Mouse (Mus musculus): ENCODE data around the gene Klk1b11. TPM values are rescaled to one million over a fixed set of nuclear protein-coding genes. Genes with fewer than 3 reads are reported as not detected.

The Klk1b11 gene
- polyA plus RNA-seq (2014; fragmentation: Illumina TruSeq; extraction: RNeasy Lipid Tissue Mini Kit (QIAGEN cat#74804); ENCODE audit: low read depth, low replicate concordance) = not detected

DNA sequence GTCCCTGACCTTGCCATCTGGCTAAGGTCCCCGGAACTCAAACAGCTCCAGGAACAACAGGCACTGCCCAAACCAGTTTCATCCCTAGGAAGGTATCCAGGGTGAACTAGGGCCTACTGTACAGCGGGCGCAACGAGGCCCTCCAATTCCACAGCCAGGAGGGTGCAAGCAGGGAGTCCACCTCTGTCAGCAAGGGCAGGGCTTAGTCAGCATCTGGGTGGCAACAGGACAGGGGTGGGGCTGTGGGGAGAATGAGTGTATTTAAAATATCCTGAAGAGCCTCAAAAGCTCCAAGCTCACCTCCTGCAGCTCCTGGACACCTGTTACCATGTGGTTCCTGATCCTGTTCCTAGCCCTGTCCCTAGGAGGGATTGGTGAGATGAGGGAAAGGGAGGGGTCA, at the start of gene Klk1b11:
TSS of gene Klk1b11 (plus strand) at position 301 of the 400 bp plus-strand sequence.

DNA sequence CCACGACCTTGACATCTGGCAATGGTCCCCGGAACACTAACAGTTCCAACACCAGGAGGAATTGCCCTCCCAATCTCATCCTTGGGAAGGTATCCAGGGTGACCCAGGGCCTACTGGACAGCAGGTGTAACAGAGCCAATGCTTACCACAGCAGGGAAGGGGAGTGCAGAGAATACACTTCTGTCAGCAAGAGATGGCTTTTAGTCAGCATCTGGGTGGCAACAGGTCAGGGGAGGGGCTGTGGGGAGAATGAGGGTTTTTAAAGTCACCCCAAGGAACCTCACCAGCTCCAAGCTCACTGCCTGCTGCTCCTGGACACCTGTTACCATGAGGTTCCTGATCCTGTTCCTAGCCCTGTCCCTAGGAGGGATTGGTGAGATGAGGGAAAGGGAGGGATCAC, 45.3 kb upstream of the Klk1b11 start, which contains the start of gene Klk1b8:
TSS of gene Klk1b8 (plus strand) at position 301 of the 400 bp plus-strand sequence.

DNA sequence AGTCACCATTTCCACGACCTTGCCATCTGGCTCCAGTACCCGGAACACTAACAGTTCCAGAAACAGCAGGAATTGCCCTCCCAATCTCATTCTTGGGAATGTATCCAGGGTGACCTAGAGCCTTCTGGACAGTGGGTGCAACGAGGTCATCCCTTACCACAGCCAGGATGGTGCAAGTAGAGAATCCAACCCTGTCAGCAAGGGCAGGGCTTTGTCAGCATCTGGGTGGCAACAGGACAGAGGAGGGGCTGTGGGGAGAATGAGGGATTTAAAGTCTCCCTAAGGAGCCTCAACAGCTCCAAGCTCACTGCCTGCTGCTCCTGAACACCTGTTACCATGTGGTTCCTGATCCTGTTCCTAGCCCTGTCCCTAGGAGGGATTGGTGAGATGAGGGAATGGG, 29.2 kb upstream of the Klk1b11 start, which contains the start of gene Klk1b1:
TSS of gene Klk1b1 (plus strand) at position 301 of the 400 bp plus-strand sequence.

DNA sequence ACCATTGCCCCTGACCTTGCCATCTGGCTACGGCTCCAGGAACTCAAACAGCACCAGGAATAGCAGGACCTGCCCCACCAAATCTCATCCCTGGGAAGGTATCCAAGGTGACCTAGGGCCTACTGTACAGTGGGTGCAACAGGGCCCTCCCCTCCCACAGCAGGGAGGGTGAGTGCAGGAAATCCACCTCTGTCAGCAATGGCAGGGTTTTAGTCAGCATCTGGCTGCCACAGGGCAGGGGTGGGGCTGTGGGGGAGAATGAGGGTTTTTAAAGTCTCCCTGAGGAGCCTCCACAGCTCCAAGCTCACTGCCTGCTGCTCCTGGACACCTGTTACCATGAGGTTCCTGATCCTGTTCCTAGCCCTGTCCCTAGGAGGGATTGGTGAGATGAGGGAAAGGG, 19.9 kb upstream of the Klk1b11 start, which contains the start of gene Klk1b9:
TSS of gene Klk1b9 (plus strand) at position 301 of the 400 bp plus-strand sequence.

DNA sequence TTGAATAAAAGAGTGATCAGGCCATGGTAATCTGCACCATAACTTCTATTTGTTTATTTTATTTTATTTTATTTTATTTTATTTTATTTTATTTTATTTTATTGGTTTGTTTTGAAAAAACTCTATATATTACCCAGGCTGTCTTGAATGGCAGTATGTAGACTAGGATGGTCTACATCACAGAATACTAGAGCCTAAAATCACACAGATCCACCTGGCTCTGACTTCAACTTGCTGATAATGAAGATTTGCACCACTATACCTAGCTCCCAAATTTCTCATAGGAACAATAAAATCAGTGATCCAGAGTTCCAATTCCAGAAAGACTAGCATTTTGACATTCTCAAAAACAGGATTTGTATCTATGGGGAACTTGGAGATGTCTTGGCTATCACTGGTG, 16.2 kb downstream of the Klk1b11 start, which contains the start of gene Klk1b26:
TSS of gene Klk1b26 (plus strand) at position 301 of the 400 bp plus-strand sequence.

Other genes starting within 250 kb of the Klk1b11 start
- not detected for gene Klk12, start 227.0 kb upstream of the Klk1b11 start, polyA plus RNA-seq (2014; fragmentation: Illumina TruSeq; extraction: RNeasy Lipid Tissue Mini Kit (QIAGEN cat#74804); ENCODE audit: low read depth, low replicate concordance)
- gene Klk11, start 221.3 kb upstream of the Klk1b11 start, polyA plus RNA-seq (2014; fragmentation: Illumina TruSeq; extraction: RNeasy Lipid Tissue Mini Kit (QIAGEN cat#74804); ENCODE audit: low read depth, low replicate concordance) = not detected
- 0.37 TPM for gene Klk10, start 214.8 kb upstream of the Klk1b11 start, polyA plus RNA-seq (2014; fragmentation: Illumina TruSeq; extraction: RNeasy Lipid Tissue Mini Kit (QIAGEN cat#74804); ENCODE audit: low read depth, low replicate concordance)
- not detected for gene Klk9, start 204.0 kb upstream of the Klk1b11 start, polyA plus RNA-seq (2014; fragmentation: Illumina TruSeq; extraction: RNeasy Lipid Tissue Mini Kit (QIAGEN cat#74804); ENCODE audit: low read depth, low replicate concordance)
- 1.0 TPM for gene Klk8, start 198.3 kb upstream of the Klk1b11 start, polyA plus RNA-seq (2014; fragmentation: Illumina TruSeq; extraction: RNeasy Lipid Tissue Mini Kit (QIAGEN cat#74804); ENCODE audit: low read depth, low replicate concordance)
- not detected for gene Klk7, start 184.6 kb upstream of the Klk1b11 start, polyA plus RNA-seq (2014; fragmentation: Illumina TruSeq; extraction: RNeasy Lipid Tissue Mini Kit (QIAGEN cat#74804); ENCODE audit: low read depth, low replicate concordance)
- not detected for gene Klk6, start 171.4 kb upstream of the Klk1b11 start, polyA plus RNA-seq (2014; fragmentation: Illumina TruSeq; extraction: RNeasy Lipid Tissue Mini Kit (QIAGEN cat#74804); ENCODE audit: low read depth, low replicate concordance)
- not detected for gene Klk5, start 153.9 kb upstream of the Klk1b11 start, polyA plus RNA-seq (2014; fragmentation: Illumina TruSeq; extraction: RNeasy Lipid Tissue Mini Kit (QIAGEN cat#74804); ENCODE audit: low read depth, low replicate concordance)
- gene Klk4, start 114.7 kb upstream of the Klk1b11 start, polyA plus RNA-seq (2014; fragmentation: Illumina TruSeq; extraction: RNeasy Lipid Tissue Mini Kit (QIAGEN cat#74804); ENCODE audit: low read depth, low replicate concordance) = not detected
- gene Klk15, start 62.1 kb upstream of the Klk1b11 start, polyA plus RNA-seq (2014; fragmentation: Illumina TruSeq; extraction: RNeasy Lipid Tissue Mini Kit (QIAGEN cat#74804); ENCODE audit: low read depth, low replicate concordance) = not detected
- 2.2 TPM for gene Klk1b8, start 45.2 kb upstream of the Klk1b11 start, polyA plus RNA-seq (2014; fragmentation: Illumina TruSeq; extraction: RNeasy Lipid Tissue Mini Kit (QIAGEN cat#74804); ENCODE audit: low read depth, low replicate concordance)
- not detected for gene Klk1b1, start 29.1 kb upstream of the Klk1b11 start, polyA plus RNA-seq (2014; fragmentation: Illumina TruSeq; extraction: RNeasy Lipid Tissue Mini Kit (QIAGEN cat#74804); ENCODE audit: low read depth, low replicate concordance)
- gene Klk1b9, start 19.8 kb upstream of the Klk1b11 start, polyA plus RNA-seq (2014; fragmentation: Illumina TruSeq; extraction: RNeasy Lipid Tissue Mini Kit (QIAGEN cat#74804); ENCODE audit: low read depth, low replicate concordance) = 0.52 TPM
- 0.52 TPM for gene Klk1b26, start 16.3 kb downstream of the Klk1b11 start, polyA plus RNA-seq (2014; fragmentation: Illumina TruSeq; extraction: RNeasy Lipid Tissue Mini Kit (QIAGEN cat#74804); ENCODE audit: low read depth, low replicate concordance)
- gene Klk1b27, start 56.4 kb downstream of the Klk1b11 start, polyA plus RNA-seq (2014; fragmentation: Illumina TruSeq; extraction: RNeasy Lipid Tissue Mini Kit (QIAGEN cat#74804); ENCODE audit: low read depth, low replicate concordance) = 0.38 TPM
- gene Klk1b21, start 106.5 kb downstream of the Klk1b11 start, polyA plus RNA-seq (2014; fragmentation: Illumina TruSeq; extraction: RNeasy Lipid Tissue Mini Kit (QIAGEN cat#74804); ENCODE audit: low read depth, low replicate concordance) = 0.38 TPM
- gene Klk1b22, start 116.8 kb downstream of the Klk1b11 start, polyA plus RNA-seq (2014; fragmentation: Illumina TruSeq; extraction: RNeasy Lipid Tissue Mini Kit (QIAGEN cat#74804); ENCODE audit: low read depth, low replicate concordance) = not detected
- gene Klk1b16, start 140.9 kb downstream of the Klk1b11 start, polyA plus RNA-seq (2014; fragmentation: Illumina TruSeq; extraction: RNeasy Lipid Tissue Mini Kit (QIAGEN cat#74804); ENCODE audit: low read depth, low replicate concordance) = not detected
- gene Klk1b24, start 192.4 kb downstream of the Klk1b11 start, polyA plus RNA-seq (2014; fragmentation: Illumina TruSeq; extraction: RNeasy Lipid Tissue Mini Kit (QIAGEN cat#74804); ENCODE audit: low read depth, low replicate concordance) = not detected
- 0.38 TPM for gene Klk1b3, start 202.3 kb downstream of the Klk1b11 start, polyA plus RNA-seq (2014; fragmentation: Illumina TruSeq; extraction: RNeasy Lipid Tissue Mini Kit (QIAGEN cat#74804); ENCODE audit: low read depth, low replicate concordance)
- not detected for gene Klk1b4, start 211.6 kb downstream of the Klk1b11 start, polyA plus RNA-seq (2014; fragmentation: Illumina TruSeq; extraction: RNeasy Lipid Tissue Mini Kit (QIAGEN cat#74804); ENCODE audit: low read depth, low replicate concordance)
- gene Klk1b5, start 220.1 kb downstream of the Klk1b11 start, polyA plus RNA-seq (2014; fragmentation: Illumina TruSeq; extraction: RNeasy Lipid Tissue Mini Kit (QIAGEN cat#74804); ENCODE audit: low read depth, low replicate concordance) = 2.5 TPM
- 1.2 TPM for gene Klk1, start 229.5 kb downstream of the Klk1b11 start, polyA plus RNA-seq (2014; fragmentation: Illumina TruSeq; extraction: RNeasy Lipid Tissue Mini Kit (QIAGEN cat#74804); ENCODE audit: low read depth, low replicate concordance)
- 0.81 TPM for gene Gm36864, start 240.3 kb downstream of the Klk1b11 start, polyA plus RNA-seq (2014; fragmentation: Illumina TruSeq; extraction: RNeasy Lipid Tissue Mini Kit (QIAGEN cat#74804); ENCODE audit: low read depth, low replicate concordance)

All from adipose tissue, adult 10 weeks (tissue).